Mouse (Mus musculus) olfactory bulb, adult 2 months (tissue): Measurements from ENCODE around the gene Theg.

Source experiments
- CTCF ChIP-seq: fragments of 200-500 bp; IDR thresholded peaks from 2 replicates; pipeline ENCODE4 v1.5.1; 2012; ENCODE audit warnings: low read depth, mild to moderate bottlenecking, low read length, moderate library complexity; ENCODE audit not compliant: insufficient read depth
- POLR2A ChIP-seq: fragments of 200-500 bp; IDR thresholded peaks from 2 replicates; pipeline ENCODE4 v1.6.1; 2012; ENCODE audit warnings: mild to moderate bottlenecking, low read depth, low read length, moderate library complexity; ENCODE audit not compliant: insufficient read depth

DNA sequence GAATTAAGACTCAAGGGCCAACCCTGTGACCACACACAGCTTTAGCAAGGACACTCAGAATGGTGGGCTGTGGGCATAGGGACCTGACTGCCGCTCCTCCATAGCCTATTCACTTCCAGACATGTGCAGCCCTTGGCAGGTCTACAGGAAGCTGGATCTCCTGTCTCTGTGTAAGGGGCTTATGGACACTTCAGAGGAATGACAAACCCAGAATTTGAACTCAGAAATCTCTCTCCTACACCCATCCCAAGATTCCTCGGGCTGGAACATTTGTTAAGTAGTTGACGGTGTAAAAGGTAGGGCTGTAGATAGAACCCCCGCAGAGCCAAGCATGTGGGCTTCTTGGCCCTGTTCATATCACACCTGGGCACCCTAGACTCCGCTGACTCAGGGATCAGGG lies 29.2 kb upstream of the Theg start:
- TF ChIP-seq CTCF: no peak
- TF ChIP-seq POLR2A: no peak
